Mouse (Mus musculus): ENCODE data around the gene Prkd2. TPM values are rescaled to one million over a fixed set of nuclear protein-coding genes. Genes with fewer than 3 reads are reported as not detected.

Gene Prkd2
- polyA plus RNA-seq, 1 experiment = not detected

GRCm38 (mm10) chr7:16905491-16906021 is 62.9 kb downstream of the Prkd2 start:
- H3K27ac ChIP-seq (ENCODE audit: insufficient read depth, low read depth, low read length) = no peak overlapping the region
- 77% methylated on average over 9 of the region's 9 CpGs for WGBS
- peaks cover 23% of the 10 kb centered on the region for H3K4me1 ChIP-seq (ENCODE audit: control insufficient read depth, insufficient read depth, low read length)
- TF ChIP-seq CTCF (IDR thresholded peaks at IDR 0.05; ENCODE audit: insufficient read depth, low read depth, low read length) = no peak
- TF ChIP-seq POLR2A (IDR thresholded peaks at IDR 0.05; ENCODE audit: insufficient read depth, low read depth, low read length) = no peak
- no peak overlapping the region for H3K4me3 ChIP-seq (ENCODE audit: insufficient read depth, low read depth, low read length)

- Histone ChIP-seq H3K4me3 (ENCODE audit: insufficient read depth, low read depth, low read length) (no peak within 1 kb of the TSS), H3K27ac (ENCODE audit: insufficient read depth, low read depth, low read length) (no peak within 1 kb of the TSS), H3K4me1 (ENCODE audit: control insufficient read depth, insufficient read depth, low read length) (peaks cover 20% of the 10 kb centered on the region)
- TF ChIP-seq CTCF (IDR thresholded peaks at IDR 0.05; ENCODE audit: insufficient read depth, low read depth, low read length) (no peak), POLR2A (IDR thresholded peaks at IDR 0.05; ENCODE audit: insufficient read depth, low read depth, low read length) (no peak)
- 31% methylated on average over 6 of the region's 6 CpGs for WGBS
Observed at GRCm38 (mm10) chr7:16906281-16906680, 63.6 kb downstream of the Prkd2 start, which contains the start of gene Ptgir. Gene Ptgir (plus strand): TSS chr7:16906490.

- 95% methylated on average over 41 of the region's 41 CpGs for WGBS
- no peak overlapping the region for H3K4me3 ChIP-seq (ENCODE audit: insufficient read depth, low read depth, low read length)
- H3K27ac ChIP-seq (ENCODE audit: insufficient read depth, low read depth, low read length) = no peak overlapping the region
- TF ChIP-seq POLR2A (IDR thresholded peaks at IDR 0.05; ENCODE audit: insufficient read depth, low read depth, low read length) = no peak
- no peak for TF ChIP-seq CTCF (IDR thresholded peaks at IDR 0.05; ENCODE audit: insufficient read depth, low read depth, low read length)
- peaks cover 20% of the 10 kb centered on the region for H3K4me1 ChIP-seq (ENCODE audit: control insufficient read depth, insufficient read depth, low read length)
Observed at GRCm38 (mm10) chr7:16906889-16907559, 64.3 kb downstream of the Prkd2 start.

- H3K27ac ChIP-seq (ENCODE audit: insufficient read depth, low read depth, low read length) = no peak overlapping the region
- no peak overlapping the region for H3K4me3 ChIP-seq (ENCODE audit: insufficient read depth, low read depth, low read length)
- WGBS = 88% methylated on average over 7 of the region's 7 CpGs
- H3K4me1 ChIP-seq (ENCODE audit: control insufficient read depth, insufficient read depth, low read length) = peaks cover 20% of the 10 kb centered on the region
- TF ChIP-seq CTCF (IDR thresholded peaks at IDR 0.05; ENCODE audit: insufficient read depth, low read depth, low read length) (no peak), POLR2A (IDR thresholded peaks at IDR 0.05; ENCODE audit: insufficient read depth, low read depth, low read length) (no peak)
Observed at GRCm38 (mm10) chr7:16907842-16908241, 65.1 kb downstream of the Prkd2 start.

- peaks cover 20% of the 10 kb centered on the region for H3K4me1 ChIP-seq (ENCODE audit: control insufficient read depth, insufficient read depth, low read length)
- H3K4me3 ChIP-seq (ENCODE audit: insufficient read depth, low read depth, low read length) = no peak overlapping the region
- no peak overlapping the region for H3K27ac ChIP-seq (ENCODE audit: insufficient read depth, low read depth, low read length)
- TF ChIP-seq POLR2A (IDR thresholded peaks at IDR 0.05; ENCODE audit: insufficient read depth, low read depth, low read length) (no peak), CTCF (IDR thresholded peaks at IDR 0.05; ENCODE audit: insufficient read depth, low read depth, low read length) (no peak)
- WGBS = 64% methylated on average over 11 of the region's 11 CpGs
Observed at GRCm38 (mm10) chr7:16908367-16908766, 65.7 kb downstream of the Prkd2 start.

GRCm38 (mm10) chr7:16908859-16909258 is 66.2 kb downstream of the Prkd2 start:
- TF ChIP-seq POLR2A (IDR thresholded peaks at IDR 0.05; ENCODE audit: insufficient read depth, low read depth, low read length) (no peak), CTCF (IDR thresholded peaks at IDR 0.05; ENCODE audit: insufficient read depth, low read depth, low read length) (no peak)
- WGBS = 84% methylated on average over 11 of the region's 11 CpGs
- H3K4me3 ChIP-seq (ENCODE audit: insufficient read depth, low read depth, low read length) = no peak overlapping the region
- H3K27ac ChIP-seq (ENCODE audit: insufficient read depth, low read depth, low read length) = no peak overlapping the region
- H3K4me1 ChIP-seq (ENCODE audit: control insufficient read depth, insufficient read depth, low read length) = peaks cover 21% of the 10 kb centered on the region

- Histone ChIP-seq H3K4me1 (ENCODE audit: control insufficient read depth, insufficient read depth, low read length) (peaks cover 30% of the 10 kb centered on the region), H3K27ac (ENCODE audit: insufficient read depth, low read depth, low read length) (no peak overlapping the region), H3K4me3 (ENCODE audit: insufficient read depth, low read depth, low read length) (no peak overlapping the region)
- 34% methylated on average over 10 of the region's 10 CpGs for WGBS
- no peak for TF ChIP-seq POLR2A (IDR thresholded peaks at IDR 0.05; ENCODE audit: insufficient read depth, low read depth, low read length)
- TF ChIP-seq CTCF (IDR thresholded peaks at IDR 0.05; ENCODE audit: insufficient read depth, low read depth, low read length) = no peak
Observed at GRCm38 (mm10) chr7:16909909-16910308, 67.2 kb downstream of the Prkd2 start.

- WGBS = 90% methylated on average over 3 of the region's 3 CpGs
- Histone ChIP-seq H3K4me1 (ENCODE audit: control insufficient read depth, insufficient read depth, low read length) (peaks cover 31% of the 10 kb centered on the region), H3K27ac (ENCODE audit: insufficient read depth, low read depth, low read length) (no peak overlapping the region), H3K4me3 (ENCODE audit: insufficient read depth, low read depth, low read length) (no peak overlapping the region)
- no peak for TF ChIP-seq POLR2A (IDR thresholded peaks at IDR 0.05; ENCODE audit: insufficient read depth, low read depth, low read length)
- TF ChIP-seq CTCF (IDR thresholded peaks at IDR 0.05; ENCODE audit: insufficient read depth, low read depth, low read length) = no peak
Observed at GRCm38 (mm10) chr7:16911904-16912303, 69.2 kb downstream of the Prkd2 start.

- Histone ChIP-seq H3K4me1 (ENCODE audit: control insufficient read depth, insufficient read depth, low read length) (peaks cover 36% of the 10 kb centered on the region), H3K27ac (ENCODE audit: insufficient read depth, low read depth, low read length) (no peak overlapping the region), H3K4me3 (ENCODE audit: insufficient read depth, low read depth, low read length) (no peak overlapping the region)
- WGBS = 87% methylated on average over 6 of the region's 6 CpGs
- no peak for TF ChIP-seq CTCF (IDR thresholded peaks at IDR 0.05; ENCODE audit: insufficient read depth, low read depth, low read length)
- no peak for TF ChIP-seq POLR2A (IDR thresholded peaks at IDR 0.05; ENCODE audit: insufficient read depth, low read depth, low read length)
Observed at GRCm38 (mm10) chr7:16912360-16912759, 69.7 kb downstream of the Prkd2 start.
